Mouse (Mus musculus) cortical plate, adult 2 months (tissue): ENCODE data around the gene Ehmt2. TPM values are rescaled to one million over a fixed set of nuclear protein-coding genes. Genes with fewer than 3 reads are reported as not detected.
"Not testable (repeated sequence)": the region's sequence is repeated elsewhere in the genome, so short reads cannot be mapped to it uniquely, and the experiment has no call there.

Source experiments
- H3K27ac ChIP-seq: fragments of 200-500 bp; 2 replicates; pipeline ENCODE4 v1.5.1; 2012; ENCODE audit warnings: low read length, control low read depth, inconsistent platforms; ENCODE audit not compliant: insufficient read depth
- H3K4me1 ChIP-seq: fragments of 200-500 bp; 2 replicates; pipeline ENCODE4 v1.6.1; 2011; ENCODE audit warnings: low read length; ENCODE audit not compliant: control insufficient read depth, insufficient read depth
- H3K4me3 ChIP-seq: fragments of 200-500 bp; 2 replicates; pipeline ENCODE4 v1.5.1; 2011; ENCODE audit warnings: mild to moderate bottlenecking, low read length, control low read depth; ENCODE audit not compliant: insufficient read depth
- CTCF ChIP-seq: fragments of 200-500 bp; IDR thresholded peaks from 2 replicates; pipeline ENCODE4 v1.5.1; 2011; ENCODE audit warnings: mild to moderate bottlenecking, control low read depth, low read length; ENCODE audit not compliant: insufficient read depth; ENCODE audit errors: extremely low read depth
- POLR2A ChIP-seq: fragments of 200-500 bp; IDR thresholded peaks from 2 replicates; pipeline ENCODE4 v1.6.1; 2011; ENCODE audit warnings: mild to moderate bottlenecking, low read length, control low read depth; ENCODE audit not compliant: insufficient read depth; ENCODE audit errors: extremely low read depth
- polyA plus RNA-seq: library from polyadenylated mRNA; depleted of rRNA; stranded (reverse); fragments of >200 nt; gene quantifications from 2 replicates; pipeline ENCODE4 v1.2.3, GENCODE M21; 2012

Gene Ehmt2
- polyA plus RNA-seq, 1 experiment: 247 TPM

DNA sequence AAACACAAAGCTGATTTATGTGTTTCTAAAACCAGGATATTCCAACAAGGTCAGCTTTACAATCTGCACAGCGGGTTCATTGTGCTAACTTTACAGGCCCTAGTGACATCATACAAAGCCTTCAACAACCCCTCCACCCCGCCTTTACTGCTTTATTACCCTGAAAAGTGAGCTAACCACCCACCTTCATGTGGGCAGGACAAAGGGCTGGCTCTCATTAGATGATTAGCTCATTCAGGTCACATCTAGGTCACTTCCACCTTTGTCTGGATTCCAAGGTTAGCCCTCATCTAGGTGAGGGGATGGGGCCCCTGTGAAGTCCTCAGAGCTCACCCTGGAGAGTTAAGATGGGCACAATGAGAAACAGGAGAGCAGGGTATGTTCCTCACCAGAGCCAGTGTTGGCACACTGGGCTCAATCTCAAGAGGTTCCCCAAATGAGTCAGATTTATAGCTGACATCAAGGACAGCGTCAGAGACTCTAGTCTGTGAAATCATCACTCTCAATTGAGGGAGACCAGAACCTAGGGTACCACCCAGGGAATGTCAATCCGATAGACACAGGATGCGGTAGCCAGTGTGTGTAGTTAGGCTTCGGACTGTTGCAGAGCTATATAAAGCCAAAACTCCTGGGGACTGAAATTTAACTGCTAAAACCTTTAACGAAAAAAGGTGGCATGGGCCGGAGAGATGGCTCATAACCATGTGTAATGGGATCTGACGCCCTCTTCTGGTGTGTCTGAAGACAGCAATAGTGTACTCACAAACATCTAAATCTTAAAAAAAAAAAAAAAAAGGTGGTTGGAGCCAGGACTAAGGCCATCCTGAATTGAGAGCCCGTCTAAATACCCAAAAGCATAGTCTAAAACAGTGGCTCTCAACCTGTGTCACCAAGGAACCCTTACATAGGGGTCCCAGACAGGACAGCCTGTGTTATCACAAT is 52.5 kb downstream of the Ehmt2 start:
- no peak for TF ChIP-seq POLR2A
- no peak for TF ChIP-seq CTCF
- Histone ChIP-seq H3K4me1 (peaks cover 3% of the 10 kb centered on the region), H3K27ac (no peak overlapping the region), H3K4me3 (peak overlapping the region; percentile 97)

DNA sequence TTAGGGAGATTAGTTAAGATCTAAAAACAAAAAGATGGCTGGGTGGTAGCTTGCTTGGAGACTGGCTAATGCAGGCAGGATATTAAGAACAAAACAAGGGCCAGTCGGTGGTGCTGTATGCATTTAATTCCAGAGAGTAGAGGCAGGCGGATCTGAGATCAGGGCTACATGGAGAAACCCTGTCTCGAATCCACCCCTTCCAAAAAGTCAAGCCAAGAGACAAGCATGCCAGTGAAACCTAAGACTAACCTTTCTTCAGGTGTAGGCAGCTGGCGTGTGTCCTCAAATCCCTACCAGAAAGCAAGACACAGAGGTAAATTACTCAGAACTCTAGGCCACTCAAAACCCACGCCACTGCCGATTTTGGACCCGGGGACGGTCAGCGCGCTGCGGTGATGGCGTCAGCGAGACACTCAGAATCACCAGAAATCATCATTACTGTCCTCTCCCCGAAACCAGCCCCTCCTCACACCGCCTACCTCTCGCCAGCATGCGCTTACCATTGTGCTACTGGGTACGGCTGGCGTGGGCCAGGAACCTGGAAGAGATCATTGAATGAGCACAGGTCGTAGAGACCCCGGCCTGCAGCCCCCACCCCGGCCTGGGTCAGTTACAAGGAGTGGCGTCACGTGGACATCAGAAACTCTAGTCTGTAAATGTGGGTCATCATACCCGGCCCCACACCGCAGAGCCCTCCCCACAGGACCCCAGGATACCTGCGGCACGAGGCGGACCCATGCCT is 53.5 kb downstream of the Ehmt2 start:
- Histone ChIP-seq H3K4me3 (peak overlapping the region; percentile 97), H3K27ac (peak overlapping the region; percentile 90), H3K4me1 (peaks cover 3% of the 10 kb centered on the region)
- TF ChIP-seq CTCF (no peak), POLR2A (no peak)

DNA sequence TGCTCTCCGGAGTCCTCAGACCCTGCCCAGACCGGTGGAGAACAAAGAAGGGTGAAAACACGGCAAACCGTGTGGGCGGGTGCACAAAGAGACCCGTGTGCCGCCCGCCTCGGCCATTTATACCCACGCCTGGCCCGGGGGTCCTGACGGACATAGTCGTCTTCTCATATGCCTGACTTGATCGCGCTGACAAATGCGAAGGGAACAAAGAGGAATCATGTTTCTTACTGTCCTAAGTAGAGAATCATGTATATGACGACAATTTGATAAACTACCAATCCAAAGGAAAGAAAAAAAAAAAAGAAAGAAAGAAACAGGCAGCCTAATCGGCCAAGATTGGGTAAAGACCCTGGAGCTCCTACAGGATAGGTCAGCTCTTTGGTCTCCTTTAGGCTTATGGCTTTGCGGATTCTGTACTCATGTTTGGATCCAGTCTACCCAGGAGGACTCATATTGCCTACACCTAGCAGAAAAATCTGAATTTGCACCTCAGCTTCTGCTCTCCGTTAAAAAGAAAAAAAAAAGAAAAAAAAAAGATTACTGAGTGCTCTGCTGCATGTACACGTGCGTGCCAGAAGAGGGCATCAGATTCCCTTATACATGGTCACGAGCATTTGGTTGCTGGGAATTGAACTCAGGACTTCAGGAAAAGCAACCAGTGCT is 54.2 kb downstream of the Ehmt2 start:
- H3K4me3 ChIP-seq: peak overlapping the region; percentile 97
- peak; percentile 55 for TF ChIP-seq CTCF
- peak; percentile 88 for TF ChIP-seq POLR2A
- peaks cover 3% of the 10 kb centered on the region for H3K4me1 ChIP-seq
- peak overlapping the region; percentile 90 for H3K27ac ChIP-seq

DNA sequence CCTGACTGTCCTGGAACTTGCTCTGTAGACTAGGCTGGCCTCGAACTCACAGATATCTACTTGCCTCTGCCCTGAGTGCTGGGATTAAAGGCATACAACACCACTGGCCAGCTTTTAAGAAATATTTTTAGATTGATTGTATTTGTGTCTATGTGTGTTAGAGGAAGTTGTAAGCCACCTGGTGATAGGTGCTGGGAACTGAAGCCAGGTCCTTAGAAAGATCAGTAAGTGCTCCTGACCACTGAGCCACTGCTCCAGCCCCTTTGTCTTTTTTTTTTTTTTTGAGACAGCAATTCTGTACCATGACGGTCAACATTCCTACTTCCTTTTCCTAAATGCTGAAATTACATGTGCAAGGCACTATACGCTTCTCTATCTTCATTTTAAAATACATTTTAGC is 55.0 kb downstream of the Ehmt2 start:
- Histone ChIP-seq H3K4me3 (no peak overlapping the region), H3K4me1 (peaks cover 3% of the 10 kb centered on the region), H3K27ac (no peak overlapping the region)
- TF ChIP-seq POLR2A (no peak), CTCF (no peak)

DNA sequence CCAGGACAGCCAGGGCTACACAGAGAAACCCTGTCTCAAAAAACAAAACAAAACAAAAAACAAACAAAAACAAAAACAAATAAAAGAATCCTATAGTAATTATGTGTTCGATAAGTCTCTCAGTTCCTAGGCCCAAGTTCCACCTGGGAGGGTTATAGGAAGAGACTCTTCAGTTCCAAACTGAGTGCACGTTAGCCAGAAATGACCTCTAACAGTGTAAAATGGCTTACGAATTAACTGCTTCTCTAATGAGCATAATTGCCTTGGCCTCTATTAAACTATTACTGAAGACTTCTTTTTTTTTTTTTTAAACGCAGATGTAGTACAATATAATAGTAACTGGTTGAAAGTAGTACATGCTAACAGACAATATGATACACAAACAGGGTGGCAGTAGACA is 55.6 kb downstream of the Ehmt2 start:
- Histone ChIP-seq H3K4me1 (peaks cover 3% of the 10 kb centered on the region), H3K4me3 (no peak overlapping the region), H3K27ac (no peak overlapping the region)
- no peak for TF ChIP-seq POLR2A
- no peak for TF ChIP-seq CTCF

DNA sequence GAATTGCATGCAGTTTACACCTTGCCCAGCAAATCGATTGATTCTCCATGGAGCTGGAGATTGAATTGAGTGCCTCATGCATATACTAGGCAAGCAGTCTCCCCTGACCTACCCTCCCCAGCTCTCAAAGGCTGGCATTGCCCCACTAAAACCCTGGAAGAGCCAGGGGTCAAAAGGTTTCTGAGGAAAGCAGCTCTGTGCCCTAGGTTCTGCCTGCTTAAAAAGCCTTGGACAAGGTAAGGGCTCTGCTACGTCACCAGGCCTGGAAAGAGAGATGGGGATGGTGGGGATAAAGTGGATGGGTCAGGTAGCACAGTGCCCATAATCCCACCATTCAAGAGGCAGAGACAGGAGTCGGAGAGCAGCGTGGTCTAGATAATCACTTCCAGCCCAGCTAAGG is 56.6 kb downstream of the Ehmt2 start:
- Histone ChIP-seq H3K27ac (no peak overlapping the region), H3K4me3 (no peak overlapping the region), H3K4me1 (peaks cover 3% of the 10 kb centered on the region)
- TF ChIP-seq CTCF (no peak), POLR2A (no peak)

DNA sequence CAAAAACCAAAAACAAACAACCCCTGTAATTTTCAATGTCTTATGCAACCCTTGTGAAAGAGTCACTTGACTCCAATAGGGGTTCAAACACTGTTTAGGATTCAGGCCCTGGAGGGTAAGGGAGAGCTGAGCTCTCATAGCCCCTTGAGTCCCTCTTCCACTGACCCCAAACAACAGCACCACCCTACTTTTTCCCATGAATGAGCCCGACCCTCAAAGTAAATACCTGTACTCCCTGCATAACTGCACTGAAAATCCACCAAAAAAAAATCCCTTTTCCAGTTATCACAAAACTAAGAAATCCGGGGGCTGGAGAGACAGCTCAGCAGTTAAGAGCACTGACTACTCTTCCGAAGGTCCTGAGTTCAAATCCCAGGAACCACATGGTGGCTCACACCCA is 57.6 kb downstream of the Ehmt2 start:
- no peak overlapping the region for H3K27ac ChIP-seq
- TF ChIP-seq POLR2A: no peak
- TF ChIP-seq CTCF: no peak
- H3K4me1 ChIP-seq: peaks cover under 1% of the 10 kb centered on the region
- H3K4me3 ChIP-seq: no peak overlapping the region

DNA sequence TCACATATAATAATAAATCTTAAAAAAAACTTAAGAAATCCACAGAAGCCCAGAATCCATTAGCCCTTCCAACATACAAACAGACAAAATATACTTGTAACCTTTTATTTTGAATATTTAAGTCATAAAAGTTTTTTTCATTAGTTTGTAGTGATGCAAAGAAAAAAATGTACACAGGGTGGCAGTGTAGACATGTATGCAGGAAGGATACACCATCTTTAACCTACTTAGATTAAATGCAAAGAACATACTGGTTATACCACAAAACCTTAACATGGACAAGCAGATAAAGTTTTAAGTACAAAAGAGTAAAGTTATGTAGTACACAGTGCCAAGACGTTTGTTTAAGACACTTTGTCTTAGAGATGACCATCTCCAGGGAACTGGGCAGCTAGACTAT is 58.1 kb downstream of the Ehmt2 start:
- Histone ChIP-seq H3K27ac (no peak overlapping the region), H3K4me3 (no peak overlapping the region), H3K4me1 (no peaks in the 10 kb centered on the region)
- TF ChIP-seq POLR2A: no peak
- TF ChIP-seq CTCF: no peak

DNA sequence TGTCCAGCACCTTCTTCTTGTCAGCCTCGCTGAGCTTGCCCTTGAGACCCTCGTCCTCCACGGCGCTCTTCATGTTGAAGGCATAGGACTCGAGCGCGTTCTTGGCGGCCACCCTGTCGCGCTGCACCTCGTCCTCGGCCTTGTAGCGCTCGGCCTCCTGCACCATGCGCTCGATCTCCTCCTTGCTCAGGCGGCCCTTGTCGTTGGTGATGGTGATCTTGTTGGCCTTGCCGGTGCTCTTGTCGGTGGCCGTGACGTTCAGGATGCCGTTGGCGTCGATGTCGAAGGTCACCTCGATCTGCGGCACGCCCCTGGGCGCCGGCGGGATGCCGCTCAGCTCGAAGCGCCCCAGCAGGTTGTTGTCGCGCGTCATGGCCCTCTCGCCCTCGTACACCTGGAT is 59.0 kb downstream of the Ehmt2 start:
- H3K4me3 ChIP-seq, H3K27ac ChIP-seq: not testable (repeated sequence)

DNA sequence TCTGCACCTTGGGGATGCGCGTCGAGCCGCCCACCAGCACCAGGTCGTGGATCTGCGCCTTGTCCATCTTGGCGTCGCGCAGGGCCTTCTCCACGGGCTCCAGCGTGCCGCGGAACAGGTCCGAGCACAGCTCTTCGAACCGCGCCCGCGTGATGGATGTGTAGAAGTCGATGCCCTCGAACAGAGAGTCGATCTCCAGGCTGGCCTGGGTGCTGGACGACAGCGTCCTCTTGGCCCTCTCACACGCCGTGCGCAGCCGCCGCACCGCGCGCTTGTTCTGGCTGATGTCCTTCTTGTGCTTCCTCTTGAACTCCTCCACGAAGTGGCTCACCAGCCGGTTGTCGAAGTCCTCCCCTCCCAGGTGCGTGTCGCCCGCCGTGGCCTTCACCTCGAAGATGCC is 59.7 kb downstream of the Ehmt2 start:
- H3K4me1 ChIP-seq: not testable (repeated sequence)

More for the DNA sequence above, 59.0 kb downstream of the Ehmt2 start:
- H3K4me1 ChIP-seq: not testable (repeated sequence)

DNA sequence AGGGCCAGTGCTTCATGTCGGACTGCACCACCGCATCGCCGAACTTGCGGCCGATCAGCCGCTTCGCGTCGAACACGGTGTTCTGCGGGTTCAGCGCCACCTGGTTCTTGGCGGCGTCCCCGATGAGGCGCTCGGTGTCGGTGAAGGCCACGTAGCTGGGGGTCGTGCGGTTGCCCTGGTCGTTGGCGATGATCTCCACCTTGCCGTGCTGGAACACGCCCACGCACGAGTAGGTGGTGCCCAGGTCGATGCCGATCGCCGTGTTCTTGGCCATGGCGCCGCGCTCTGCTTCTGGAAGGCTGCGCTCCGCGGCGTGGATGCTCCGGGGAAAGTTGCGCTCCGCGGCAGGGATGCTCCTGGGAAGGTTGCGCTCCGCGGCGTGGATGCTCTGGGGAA is 60.5 kb downstream of the Ehmt2 start:
- H3K4me1 ChIP-seq, H3K27ac ChIP-seq: not testable (repeated sequence)
- H3K4me3 ChIP-seq: peak overlapping the region; percentile 63

More for the DNA sequence above, 59.7 kb downstream of the Ehmt2 start:
- not testable (repeated sequence) for H3K27ac ChIP-seq, H3K4me3 ChIP-seq
